Mouse (Mus musculus) bone marrow, adult 2 months (tissue): ENCODE results near the gene Gm44511.
"Not testable (repeated sequence)": the region's sequence is repeated elsewhere in the genome, so short reads cannot be mapped to it uniquely, and the experiment has no call there.

Experiments
- CTCF ChIP-seq: fragments of 200-500 bp; IDR thresholded peaks from 2 replicates; pipeline ENCODE4 v1.5.1; 2011; ENCODE audit warnings: low read length, control low read depth; ENCODE audit not compliant: control insufficient read depth, insufficient read depth
- POLR2A ChIP-seq: fragments of 200-500 bp; IDR thresholded peaks from 2 replicates; pipeline ENCODE4 v1.6.1; 2011; ENCODE audit warnings: low read depth, mild to moderate bottlenecking, control low read depth, low read length, borderline replicate concordance; ENCODE audit not compliant: control insufficient read depth

- not testable (repeated sequence) for TF ChIP-seq CTCF, POLR2A
Observed at GRCm38 (mm10) chr6:128762892-128763670, 63.0 kb downstream of the Gm44511 start.
